Mouse (Mus musculus) embryonic facial prominence, embryonic 12.5 days (tissue): Measurements from ENCODE around the gene Cfap54. TPM values are rescaled to one million over a fixed set of nuclear protein-coding genes. Genes with fewer than 3 reads are reported as not detected.
A peak's percentile ranks its signal among the peaks of the same experiment; 100 is the strongest.

Experiments
- ATAC-seq: fragments of 200-750 bp; cut with Nextera tagmentation; 2 replicates; pipeline ENCODE4 v1.8.0; 2017; ENCODE audit not compliant: insufficient number of reproducible peaks, insufficient read depth, low FRiP score, low TSS enrichment
- H3K27ac ChIP-seq: fragments of 300-500 bp; sonication (generic); 2 replicates; pipeline ENCODE4 v1.5.1; 2016; ENCODE audit warnings: mild to moderate bottlenecking
- H3K27me3 ChIP-seq: fragments of 300-500 bp; sonication (generic); 2 replicates; pipeline ENCODE4 v1.6.1; 2016; ENCODE audit warnings: mild to moderate bottlenecking, moderate library complexity
- H3K36me3 ChIP-seq: fragments of 300-500 bp; sonication (generic); 2 replicates; pipeline ENCODE4 v1.6.1; 2016; ENCODE audit warnings: mild to moderate bottlenecking
- H3K4me1 ChIP-seq: fragments of 300-500 bp; sonication (generic); 2 replicates; pipeline ENCODE4 v1.6.1; 2016
- H3K4me2 ChIP-seq: fragments of 300-500 bp; sonication (generic); replicated peaks from 2 replicates; pipeline ENCODE4 v1.6.1; 2016; ENCODE audit warnings: mild to moderate bottlenecking, moderate library complexity
- H3K4me3 ChIP-seq: fragments of 300-500 bp; sonication (generic); 2 replicates; pipeline ENCODE4 v1.5.1; 2016; ENCODE audit warnings: mild to moderate bottlenecking
- H3K9ac ChIP-seq: fragments of 300-500 bp; sonication (generic); 2 replicates; pipeline ENCODE4 v1.6.1; 2016; ENCODE audit warnings: mild to moderate bottlenecking, moderate library complexity
- H3K9me3 ChIP-seq: fragments of 300-500 bp; sonication (generic); 2 replicates; pipeline ENCODE4 v1.6.1; 2016; ENCODE audit warnings: mild to moderate bottlenecking, moderate library complexity
- WGBS: fragments of 180-500 bp; shearing (Covaris S2); methylation state at CpG from one replicate; pipeline ENCODE4 v1.1.7; 2016; 5-methylcytosine and 5-hydroxymethylcytosine counted together
- polyA plus RNA-seq: library from polyadenylated mRNA; unstranded; fragments of >200 nt; fragmentation: Nextera tagmentation; extraction: Ambion mirVana; gene quantifications from 2 replicates; pipeline ENCODE4 v1.2.1, GENCODE M21; 2016

Cfap54 gene
- polyA plus RNA-seq, 1 experiment from 2014 or later = 0.28 TPM

DNA sequence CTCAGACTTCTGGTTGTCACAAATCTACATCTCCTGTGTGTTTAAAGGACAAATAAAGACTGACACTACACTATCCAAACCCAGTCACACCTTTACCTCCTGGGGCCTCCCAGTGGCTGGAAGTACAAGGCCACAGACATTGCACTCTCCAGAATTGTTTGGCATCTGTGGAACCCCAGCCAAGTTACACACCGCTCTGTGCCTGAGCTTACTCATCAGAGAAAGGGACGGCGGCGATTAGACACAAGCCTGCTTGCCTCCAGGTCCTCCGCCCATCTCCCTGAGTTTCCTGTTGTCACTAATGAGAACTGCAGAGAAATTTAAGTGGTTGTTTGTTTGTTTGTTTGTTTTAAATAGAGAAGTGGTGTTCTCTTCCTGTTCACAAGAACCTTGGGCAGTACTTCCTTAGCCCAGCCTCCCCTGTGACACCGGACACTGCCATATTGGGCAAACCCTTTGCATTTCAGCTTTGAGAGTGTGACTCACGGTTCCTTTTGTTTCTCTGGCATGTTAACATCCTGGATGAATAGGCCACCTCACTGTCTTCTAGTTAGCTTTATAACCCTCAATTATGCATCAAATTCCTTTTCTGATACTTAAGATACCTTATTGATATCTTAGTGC lies 13.7 kb upstream of the Cfap54 start:
- Histone ChIP-seq H3K27ac (no peak overlapping the region), H3K9ac (no peak overlapping the region), H3K27me3 (no peaks in the 10 kb centered on the region), H3K4me3 (no peak overlapping the region), H3K4me2 (no peak overlapping the region), H3K36me3 (no peaks in the 10 kb centered on the region), H3K4me1 (no peaks in the 10 kb centered on the region), H3K9me3 (no peaks in the 10 kb centered on the region)
- 74% methylated on average over 7 of the region's 7 CpGs for WGBS
- ATAC-seq = no peak

GRCm38 (mm10) chr10:93091928-93092327 lies 10.5 kb upstream of the Cfap54 start:
- H3K27ac ChIP-seq = no peak overlapping the region
- H3K4me3 ChIP-seq = no peak overlapping the region
- no peak for ATAC-seq
- H3K4me1 ChIP-seq = no peaks in the 10 kb centered on the region
- WGBS = 88% methylated on average over 2 of the region's 2 CpGs
- H3K27me3 ChIP-seq = no peaks in the 10 kb centered on the region
- no peaks in the 10 kb centered on the region for H3K9me3 ChIP-seq
- no peak overlapping the region for H3K4me2 ChIP-seq
- no peaks in the 10 kb centered on the region for H3K36me3 ChIP-seq
- H3K9ac ChIP-seq = no peak overlapping the region

DNA sequence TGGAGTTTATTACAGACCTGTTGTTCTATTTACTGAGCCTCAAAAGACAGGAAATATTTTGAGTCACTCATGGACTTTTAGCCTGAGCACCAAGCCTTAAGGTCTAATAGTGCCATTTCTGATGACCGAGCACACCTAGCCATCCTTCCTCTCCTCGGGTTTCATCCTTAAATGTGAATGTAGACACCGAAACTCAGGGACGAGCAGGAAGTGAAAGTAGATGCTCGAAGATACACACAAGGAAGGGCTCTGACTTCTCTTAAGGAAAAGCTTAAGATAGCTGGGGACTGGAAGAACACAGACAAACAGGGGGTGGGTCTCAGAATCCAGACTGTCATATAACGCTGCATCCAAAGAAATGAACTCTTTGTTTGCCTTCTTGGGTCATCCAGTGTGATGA lies 8.8 kb upstream of the Cfap54 start:
- ATAC-seq = no peak
- 67% methylated on average over 6 of the region's 6 CpGs for WGBS
- H3K9me3 ChIP-seq = no peaks in the 10 kb centered on the region
- no peaks in the 10 kb centered on the region for H3K27me3 ChIP-seq
- H3K36me3 ChIP-seq = no peaks in the 10 kb centered on the region
- no peak overlapping the region for H3K9ac ChIP-seq
- no peaks in the 10 kb centered on the region for H3K4me1 ChIP-seq
- H3K27ac ChIP-seq = no peak overlapping the region
- no peak overlapping the region for H3K4me2 ChIP-seq
- H3K4me3 ChIP-seq = no peak overlapping the region

GRCm38 (mm10) chr10:93088396-93089048 lies 7.1 kb upstream of the Cfap54 start:
- 56% methylated on average over 11 of the region's 11 CpGs for WGBS
- no peak overlapping the region for H3K4me2 ChIP-seq
- no peaks in the 10 kb centered on the region for H3K9me3 ChIP-seq
- no peaks in the 10 kb centered on the region for H3K27me3 ChIP-seq
- no peak overlapping the region for H3K9ac ChIP-seq
- H3K36me3 ChIP-seq = no peaks in the 10 kb centered on the region
- no peaks in the 10 kb centered on the region for H3K4me1 ChIP-seq
- H3K4me3 ChIP-seq = no peak overlapping the region
- no peak for ATAC-seq
- H3K27ac ChIP-seq = no peak overlapping the region

DNA sequence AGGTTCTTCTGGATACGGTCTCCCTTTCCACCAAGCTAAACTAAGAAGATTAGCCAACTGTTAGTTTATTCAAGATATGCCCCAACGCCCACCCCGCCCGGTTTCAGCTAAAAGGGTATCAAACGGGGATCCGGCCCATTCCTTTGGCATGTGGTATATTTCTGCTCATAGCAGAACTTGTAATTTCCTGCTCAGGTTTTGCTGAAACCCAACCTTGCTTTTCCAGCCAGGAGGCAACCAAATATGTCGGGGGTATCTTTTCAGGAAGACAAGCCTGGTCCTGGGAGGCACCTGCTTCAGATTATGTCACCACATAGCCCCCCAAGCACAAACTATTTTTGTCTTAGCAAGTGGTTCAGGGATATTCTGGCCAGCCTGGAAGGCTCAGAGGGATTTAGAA lies 6.1 kb upstream of the Cfap54 start:
- H3K4me1 ChIP-seq = no peaks in the 10 kb centered on the region
- 75% methylated on average over 7 of the region's 7 CpGs for WGBS
- H3K27me3 ChIP-seq = no peaks in the 10 kb centered on the region
- no peaks in the 10 kb centered on the region for H3K9me3 ChIP-seq
- no peak overlapping the region for H3K4me2 ChIP-seq
- no peak for ATAC-seq
- no peaks in the 10 kb centered on the region for H3K36me3 ChIP-seq
- no peak overlapping the region for H3K27ac ChIP-seq
- no peak overlapping the region for H3K9ac ChIP-seq
- no peak overlapping the region for H3K4me3 ChIP-seq

DNA sequence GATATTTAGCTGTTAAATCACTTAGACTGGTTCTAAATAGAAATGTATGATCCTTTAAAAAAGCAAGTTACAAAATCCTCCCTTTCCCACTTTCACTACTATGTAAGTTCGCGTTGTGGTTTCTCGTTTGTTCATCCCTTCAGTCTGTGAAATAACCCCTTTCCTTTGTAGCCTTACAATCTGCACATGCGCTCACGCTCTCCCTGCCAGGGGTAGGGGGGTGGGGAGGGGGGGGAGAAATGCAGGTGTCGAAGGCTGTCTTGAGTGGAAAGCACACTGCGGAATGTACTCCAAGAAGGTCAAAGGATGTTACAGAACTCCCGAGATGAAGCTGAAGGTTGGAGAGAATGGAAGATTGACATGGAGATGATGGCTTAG lies 2.5 kb upstream of the Cfap54 start:
- no peak overlapping the region for H3K4me2 ChIP-seq
- no peaks in the 10 kb centered on the region for H3K36me3 ChIP-seq
- H3K4me1 ChIP-seq = no peaks in the 10 kb centered on the region
- no peak overlapping the region for H3K4me3 ChIP-seq
- H3K9ac ChIP-seq = no peak overlapping the region
- H3K27ac ChIP-seq = no peak overlapping the region
- no peaks in the 10 kb centered on the region for H3K9me3 ChIP-seq
- no peaks in the 10 kb centered on the region for H3K27me3 ChIP-seq
- 55% methylated on average over 8 of the region's 8 CpGs for WGBS
- ATAC-seq = no peak

GRCm38 (mm10) chr10:93083198-93083962 lies 2.0 kb upstream of the Cfap54 start:
- H3K27me3 ChIP-seq = no peaks in the 10 kb centered on the region
- H3K4me2 ChIP-seq = peak overlapping the region; percentile 41
- no peaks in the 10 kb centered on the region for H3K4me1 ChIP-seq
- H3K4me3 ChIP-seq = peak overlapping the region; percentile 21
- no peaks in the 10 kb centered on the region for H3K9me3 ChIP-seq
- H3K36me3 ChIP-seq = no peaks in the 10 kb centered on the region
- 7% methylated on average over 17 of the region's 17 CpGs for WGBS
- H3K9ac ChIP-seq = no peak overlapping the region
- ATAC-seq = no peak
- no peak overlapping the region for H3K27ac ChIP-seq

GRCm38 (mm10) chr10:93079486-93079885 lies 1.9 kb downstream of the Cfap54 start:
- Histone ChIP-seq H3K27ac (no peak overlapping the region), H3K4me2 (no peak overlapping the region), H3K4me3 (no peak overlapping the region), H3K36me3 (no peaks in the 10 kb centered on the region), H3K9ac (no peak overlapping the region), H3K4me1 (peaks cover 4% of the 10 kb centered on the region; the same call in 1 of the 2 replicates), H3K27me3 (no peaks in the 10 kb centered on the region), H3K9me3 (no peaks in the 10 kb centered on the region)
- no peak for ATAC-seq
- 68% methylated on average over 3 of the region's 3 CpGs for whole genome bisulfite sequencing

DNA sequence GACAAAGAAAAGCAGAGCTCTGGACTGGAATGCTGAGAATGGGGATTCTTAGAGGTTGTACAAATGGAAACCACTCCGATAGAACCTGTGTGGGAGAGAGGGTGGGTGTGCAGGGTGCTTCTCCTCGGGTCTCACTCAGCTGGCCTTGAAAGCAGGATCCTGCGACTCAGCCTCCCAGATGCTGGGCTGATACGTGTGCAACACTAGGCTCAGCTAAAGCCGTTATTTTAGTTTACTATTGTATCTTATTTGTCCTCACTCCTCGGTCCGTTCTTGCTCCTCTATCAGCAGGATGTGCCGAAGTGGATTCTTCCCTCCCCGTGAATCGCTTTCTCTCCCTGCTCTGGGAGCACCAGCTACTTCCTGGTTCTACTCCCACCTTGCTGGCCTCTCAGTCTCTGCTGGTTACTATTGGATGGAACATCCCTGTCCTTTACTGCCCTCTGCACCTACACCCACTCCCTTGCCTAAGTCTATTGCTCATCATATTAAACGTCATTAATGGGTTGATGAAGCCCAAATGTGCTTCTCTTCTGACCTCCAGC lies 3.4 kb downstream of the Cfap54 start:
- no peak overlapping the region for H3K4me3 ChIP-seq
- no peaks in the 10 kb centered on the region for H3K27me3 ChIP-seq
- WGBS = 76% methylated on average over 11 of the region's 11 CpGs
- no peaks in the 10 kb centered on the region for H3K9me3 ChIP-seq
- H3K9ac ChIP-seq = no peak overlapping the region
- no peak overlapping the region for H3K27ac ChIP-seq
- no peaks in the 10 kb centered on the region for H3K36me3 ChIP-seq
- H3K4me1 ChIP-seq = peaks cover 4% of the 10 kb centered on the region; the same call in 1 of the 2 replicates
- H3K4me2 ChIP-seq = no peak overlapping the region
- ATAC-seq = no peak

DNA sequence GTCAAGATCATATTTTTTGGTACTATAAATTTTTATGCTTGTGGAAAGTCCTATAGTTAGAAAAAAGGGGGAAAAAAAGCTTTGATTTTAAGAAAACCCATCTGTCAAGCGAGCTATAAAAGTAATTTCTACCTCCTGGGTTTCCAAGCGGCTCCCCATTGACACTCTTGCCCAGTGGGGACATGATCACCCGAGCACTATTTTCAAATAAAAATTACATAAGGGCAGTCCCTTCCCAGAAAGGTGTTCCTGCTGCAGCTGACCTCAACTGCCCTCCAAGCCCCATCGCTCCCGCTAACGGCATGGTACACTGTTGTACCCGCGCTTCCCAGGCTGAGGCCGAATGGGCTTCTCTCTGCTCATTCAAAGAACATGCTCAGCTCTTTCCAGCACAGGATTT lies 5.0 kb downstream of the Cfap54 start:
- H3K27ac ChIP-seq = no peak overlapping the region
- H3K36me3 ChIP-seq = no peaks in the 10 kb centered on the region
- 78% methylated on average over 9 of the region's 9 CpGs for WGBS
- peaks cover 4% of the 10 kb centered on the region; the same call in 1 of the 2 replicates for H3K4me1 ChIP-seq
- H3K4me3 ChIP-seq = no peak overlapping the region
- no peak overlapping the region for H3K9ac ChIP-seq
- ATAC-seq = no peak
- H3K4me2 ChIP-seq = no peak overlapping the region
- no peaks in the 10 kb centered on the region for H3K9me3 ChIP-seq
- no peaks in the 10 kb centered on the region for H3K27me3 ChIP-seq

- Histone ChIP-seq H3K36me3 (no peaks in the 10 kb centered on the region), H3K4me1 (peaks cover 4% of the 10 kb centered on the region; the same call in 1 of the 2 replicates), H3K9ac (no peak overlapping the region), H3K27me3 (no peaks in the 10 kb centered on the region), H3K4me3 (no peak overlapping the region), H3K27ac (no peak overlapping the region), H3K9me3 (no peaks in the 10 kb centered on the region), H3K4me2 (no peak overlapping the region)
- ATAC-seq = no peak
- WGBS = 63% methylated on average over 8 of the region's 8 CpGs
These were observed 5.6 kb downstream of the Cfap54 start for GRCm38 (mm10) chr10:93075856-93076255.

- Histone ChIP-seq H3K4me2 (no peak overlapping the region), H3K36me3 (no peaks in the 10 kb centered on the region), H3K4me1 (peaks cover 4% of the 10 kb centered on the region; the same call in 1 of the 2 replicates), H3K27ac (no peak overlapping the region), H3K9me3 (no peaks in the 10 kb centered on the region), H3K9ac (no peak overlapping the region), H3K4me3 (no peak overlapping the region), H3K27me3 (no peaks in the 10 kb centered on the region)
- ATAC-seq = no peak
- WGBS = 60% methylated on average over 2 of the region's 2 CpGs
These were observed 8.6 kb downstream of the Cfap54 start for GRCm38 (mm10) chr10:93072769-93073168.
